In genomic region chr12:63791667-63792066, GRCm38 (mm10) we compare ENCODE assay signal across 26 mouse cellular contexts.
DNase-seq lines count a peak whose midpoint lies in the region; ATAC-seq and TF ChIP-seq lines count a peak whose summit lies in the region.
"Had no signal": no experiment of that assay in that cellular context is flagged by ENCODE, and none has a peak within 500 bp of the region (broad histone marks: within the 10 kb centered on the region; RNA-seq: fewer than 3 reads in every experiment).

No protein-coding gene starts in this region.

- H3K9me3 ChIP-seq in forebrain, postnatal 0 days (ENCODE audit: low read length): no peaks in the 10 kb centered on the region
- no peaks in the 10 kb centered on the region for H3K9me3 ChIP-seq in forebrain, embryonic 12.5 days
- H3K9me3 ChIP-seq: embryonic facial prominence, embryonic 15.5 days; hindbrain, embryonic 10.5 days; intestine, embryonic 15.5 days; limb, embryonic 10.5 days; liver, embryonic 15.5 days; midbrain, embryonic 15.5 days; neural tube, embryonic 13.5 days had no signal

- no peak overlapping the region for H3K27ac ChIP-seq in forebrain, postnatal 0 days (ENCODE audit: low read depth, low read length)
- no peak overlapping the region for H3K27ac ChIP-seq in forebrain, embryonic 12.5 days
- H3K27ac ChIP-seq: embryonic facial prominence, embryonic 15.5 days; hindbrain, embryonic 10.5 days; intestine, embryonic 15.5 days; limb, embryonic 10.5 days; liver, embryonic 15.5 days; macrophage; midbrain, embryonic 15.5 days; neural tube, embryonic 13.5 days had no signal

- no peak overlapping the region for H3K4me3 ChIP-seq in forebrain, postnatal 0 days (ENCODE audit: low read depth, low read length)
- no peak overlapping the region for H3K4me3 ChIP-seq in forebrain, embryonic 12.5 days (replicated peaks)
- H3K4me3 ChIP-seq: embryonic facial prominence, embryonic 15.5 days; hindbrain, embryonic 10.5 days; intestine, embryonic 15.5 days; limb, embryonic 10.5 days; liver, embryonic 15.5 days; midbrain, embryonic 15.5 days; neural tube, embryonic 13.5 days had no signal

- TF ChIP-seq CTCF in forebrain, postnatal 0 days (IDR thresholded peaks at IDR 0.05; ENCODE audit: low read depth): no peak

- H3K36me3 ChIP-seq in forebrain, postnatal 0 days (ENCODE audit: insufficient read depth): no peaks in the 10 kb centered on the region
- no peaks in the 10 kb centered on the region for H3K36me3 ChIP-seq in forebrain, embryonic 12.5 days (replicated peaks)
- H3K36me3 ChIP-seq: embryonic facial prominence, embryonic 15.5 days; hindbrain, embryonic 10.5 days; intestine, embryonic 15.5 days; limb, embryonic 10.5 days; liver, embryonic 15.5 days; midbrain, embryonic 15.5 days; neural tube, embryonic 13.5 days had no signal

- WGBS in forebrain, postnatal 0 days: 48% methylated on average over 2 of the region's 2 CpGs
- 84% methylated on average over 2 of the region's 2 CpGs for WGBS in forebrain, embryonic 12.5 days

- ATAC-seq in forebrain, postnatal 0 days: peak; percentile 74; the same call in 1 of the 2 replicates
- no peak for ATAC-seq in forebrain, embryonic 12.5 days (ENCODE audit: low FRiP score)
- ATAC-seq: hindbrain, embryonic 16.5 days; intestine, embryonic 15.5 days; lung, postnatal 0 days; midbrain, embryonic 15.5 days had no signal

- no peaks in the 10 kb centered on the region for H3K4me1 ChIP-seq in forebrain, postnatal 0 days (ENCODE audit: insufficient read depth)
- H3K4me1 ChIP-seq in forebrain, embryonic 12.5 days: no peaks in the 10 kb centered on the region
- H3K4me1 ChIP-seq: embryonic facial prominence, embryonic 15.5 days; hindbrain, embryonic 10.5 days; intestine, embryonic 15.5 days; limb, embryonic 10.5 days; liver, embryonic 15.5 days; midbrain, embryonic 15.5 days; neural tube, embryonic 13.5 days had no signal

- no peak overlapping the region for H3K4me2 ChIP-seq in forebrain, postnatal 0 days (ENCODE audit: low read depth)
- H3K4me2 ChIP-seq in forebrain, embryonic 12.5 days: no peak overlapping the region
- H3K4me2 ChIP-seq: embryonic facial prominence, embryonic 15.5 days; heart, embryonic 11.5 days; intestine, embryonic 15.5 days; liver, embryonic 15.5 days; midbrain, embryonic 15.5 days; neural tube, embryonic 13.5 days had no signal

- no peaks in the 10 kb centered on the region for H3K27me3 ChIP-seq in forebrain, postnatal 0 days (ENCODE audit: insufficient read depth, low read length)
- no peaks in the 10 kb centered on the region for H3K27me3 ChIP-seq in forebrain, embryonic 12.5 days
- H3K27me3 ChIP-seq: embryonic facial prominence, embryonic 15.5 days; intestine, embryonic 15.5 days; liver, embryonic 15.5 days; midbrain, embryonic 15.5 days; neural tube, embryonic 13.5 days had no signal

- no peak overlapping the region for H3K9ac ChIP-seq in forebrain, postnatal 0 days
- no peak overlapping the region for H3K9ac ChIP-seq in forebrain, embryonic 12.5 days
- H3K9ac ChIP-seq: embryonic facial prominence, embryonic 15.5 days; intestine, embryonic 15.5 days; liver, embryonic 15.5 days; midbrain, embryonic 15.5 days; neural tube, embryonic 13.5 days had no signal

- DNase-seq in forebrain, postnatal 0 days: peak; percentile 39
- peak; percentile 28 for DNase-seq in right cerebral cortex, adult 18-20 months
- no peak for DNase-seq in right cerebral cortex, postnatal 4 days
- peak; percentile 3 to 40 for DNase-seq in left cerebral cortex, adult 18-20 months (ENCODE audit: low spot score in 2 of 2)
- DNase-seq in telencephalon, adult 2 months (ENCODE audit: low read depth, low spot score): peak; percentile 62
- DNase-seq in gastrocnemius, postnatal 10 days: no peak
- DNase-seq: adrenal gland, postnatal 25 days; cerebellum, adult 11 months; cerebellum, adult 9-11 months; gastrocnemius, postnatal 14 days; heart, adult 11 months; kidney, postnatal 25 days; liver; thymus, postnatal 14 days had no signal

Comparison
In these comparisons a context has a peak if more than half of its experiments do, and no peak if none do; other contexts are left out.
1. DNase-seq: peak in forebrain, postnatal 0 days (single experiment), right cerebral cortex, adult 18-20 months (single experiment), left cerebral cortex, adult 18-20 months (2 of 2) and telencephalon, adult 2 months (single experiment); none in right cerebral cortex, postnatal 4 days (single experiment) and gastrocnemius, postnatal 10 days (single experiment).